Mouse (Mus musculus) heart, postnatal 0 days (tissue): ENCODE measurements around the gene Ccdc27. TPM values are rescaled to one million over a fixed set of nuclear protein-coding genes. Genes with fewer than 3 reads are reported as not detected.

Experiments
- ATAC-seq: fragments of 200-750 bp; cut with Nextera tagmentation; 2 replicates; pipeline ENCODE4 v1.8.0; 2017; ENCODE audit warnings: low read depth, moderate number of reproducible peaks, moderate library complexity; ENCODE audit not compliant: insufficient read depth
- DNase-seq: peaks from one replicate; pipeline ENCODE4 v3.0.0-alpha.2; 2016; ENCODE audit warnings: low spot score
- H3K27ac ChIP-seq: fragments of 300-500 bp; sonication (generic); 2 replicates; pipeline ENCODE4 v1.5.1; 2014; ENCODE audit warnings: low read depth, mild to moderate bottlenecking
- H3K27me3 ChIP-seq: fragments of 300-500 bp; sonication (generic); 2 replicates; pipeline ENCODE4 v1.6.1; 2014; ENCODE audit warnings: low read length, mixed read lengths; ENCODE audit not compliant: control insufficient read depth, insufficient read depth
- H3K36me3 ChIP-seq: fragments of 300-500 bp; sonication (generic); replicated peaks from 2 replicates; pipeline ENCODE4 v1.6.1; 2014; ENCODE audit warnings: low read length, mixed read lengths; ENCODE audit not compliant: control insufficient read depth, insufficient read depth
- H3K4me1 ChIP-seq: fragments of 300-500 bp; sonication (generic); 2 replicates; pipeline ENCODE4 v1.6.1; 2014; ENCODE audit warnings: antibody characterized with exemption; ENCODE audit not compliant: control insufficient read depth, insufficient read depth
- H3K4me2 ChIP-seq: fragments of 300-500 bp; sonication (generic); 2 replicates; pipeline ENCODE4 v1.6.1; 2014; ENCODE audit warnings: low read depth, mild to moderate bottlenecking, low read length, moderate library complexity
- H3K4me3 ChIP-seq: fragments of 300-500 bp; sonication (generic); 2 replicates; pipeline ENCODE4 v1.5.1; 2014; ENCODE audit warnings: low read depth, low read length
- H3K9ac ChIP-seq: fragments of 300-500 bp; sonication (generic); replicated peaks from 2 replicates; pipeline ENCODE4 v1.6.1; 2014; ENCODE audit warnings: low read depth, low read length, mixed read lengths
- H3K9me3 ChIP-seq: fragments of 300-500 bp; sonication (generic); replicated peaks from 2 replicates; pipeline ENCODE4 v1.6.1; 2016; ENCODE audit warnings: low read length; ENCODE audit not compliant: control insufficient read depth
- CTCF ChIP-seq: IDR thresholded peaks from 2 replicates; pipeline ENCODE4 v1.5.1; 2016; ENCODE audit warnings: antibody characterized with exemption, control low read depth, low read depth
- EP300 ChIP-seq: IDR thresholded peaks from 2 replicates; pipeline ENCODE4 v1.6.1; 2016; ENCODE audit warnings: antibody characterized with exemption, low read depth
- WGBS: fragments of 180-500 bp; shearing (Covaris S2); extraction: QIAGEN DNeasy Blood & Tissue Kit; methylation state at CpG from one replicate; pipeline ENCODE4 v1.1.7; 2014; 5-methylcytosine and 5-hydroxymethylcytosine counted together
- polyA plus RNA-seq: library from polyadenylated mRNA; unstranded; fragments of >200 nt; fragmentation: Nextera tagmentation; extraction: Ambion mirVana; gene quantifications from 2 replicates; pipeline ENCODE4 v1.2.1, GENCODE M21; 2015
- total RNA-seq: library from RNA; depleted of rRNA; stranded (reverse); fragments of >200 nt; gene quantifications from 2 replicates; pipeline ENCODE4 v1.2.3, GENCODE M21; 2014; ENCODE audit warnings: low replicate concordance

Gene Ccdc27
- total and polyA plus RNA-seq, 2 experiments from 2014 or later: not detected

DNA sequence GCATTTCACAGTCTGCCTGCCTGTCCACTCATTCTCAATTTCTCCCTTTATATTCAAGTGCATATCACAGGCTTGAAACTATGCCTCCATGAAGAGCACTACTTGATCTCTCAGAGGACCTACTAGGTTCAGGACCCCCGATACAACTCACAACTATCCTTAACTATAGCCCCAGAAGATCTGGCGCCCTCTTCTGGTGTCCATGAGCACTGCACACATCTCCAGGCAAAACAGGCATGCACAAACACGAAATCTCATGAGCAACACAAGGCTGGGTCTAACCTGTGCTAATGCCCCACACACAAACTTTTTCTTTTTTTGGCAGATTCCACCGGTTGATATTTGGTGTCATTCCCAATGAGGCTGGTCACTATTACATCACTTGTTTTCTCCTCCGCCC lies 3.4 kb upstream of the Ccdc27 start:
- no peak overlapping the region for H3K27ac ChIP-seq
- TF ChIP-seq EP300 (no peak), CTCF (no peak)
- no peaks in the 10 kb centered on the region for H3K36me3 ChIP-seq
- H3K9ac ChIP-seq: no peak overlapping the region
- no peak overlapping the region for H3K4me3 ChIP-seq
- WGBS: 67% methylated on average over 5 of the region's 5 CpGs
- H3K4me1 ChIP-seq: no peaks in the 10 kb centered on the region
- H3K9me3 ChIP-seq: no peaks in the 10 kb centered on the region
- H3K27me3 ChIP-seq: 0 out of 2 replicates have a peak, but pooled peaks cover 4% of the 10 kb centered on the region
- DNase-seq (no peak), ATAC-seq (no peak)
- H3K4me2 ChIP-seq: no peak overlapping the region

DNA sequence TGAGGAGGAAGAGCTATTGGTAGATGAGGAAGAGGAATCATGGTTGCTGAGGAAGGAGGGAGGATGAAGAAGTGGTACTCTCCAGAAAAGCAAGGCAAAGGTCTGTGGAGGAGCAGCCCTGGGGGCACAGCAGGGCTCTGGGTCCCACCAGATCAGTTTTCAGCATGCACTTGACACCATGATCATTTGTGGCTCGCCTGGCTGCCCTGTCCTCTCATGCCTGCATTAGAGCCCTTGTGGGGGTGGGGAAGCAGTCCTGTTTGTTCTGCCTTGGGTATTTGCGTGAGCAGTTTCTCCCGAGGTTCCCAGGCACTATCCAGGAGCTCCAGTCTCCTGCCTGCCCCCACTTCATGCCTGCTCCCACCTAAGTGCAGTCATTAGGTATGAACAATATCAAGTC lies 5.4 kb downstream of the Ccdc27 start:
- H3K4me2 ChIP-seq: no peak overlapping the region
- no peaks in the 10 kb centered on the region for H3K9me3 ChIP-seq
- H3K4me3 ChIP-seq: no peak overlapping the region
- ATAC-seq: no peak
- TF ChIP-seq CTCF: no peak
- no peak for TF ChIP-seq EP300
- no peak overlapping the region for H3K27ac ChIP-seq
- no peaks in the 10 kb centered on the region for H3K4me1 ChIP-seq
- DNase-seq: no peak
- no peaks in the 10 kb centered on the region for H3K36me3 ChIP-seq
- H3K27me3 ChIP-seq: no peaks in the 10 kb centered on the region
- H3K9ac ChIP-seq: no peak overlapping the region
- WGBS: 26% methylated on average over 3 of the region's 3 CpGs

DNA sequence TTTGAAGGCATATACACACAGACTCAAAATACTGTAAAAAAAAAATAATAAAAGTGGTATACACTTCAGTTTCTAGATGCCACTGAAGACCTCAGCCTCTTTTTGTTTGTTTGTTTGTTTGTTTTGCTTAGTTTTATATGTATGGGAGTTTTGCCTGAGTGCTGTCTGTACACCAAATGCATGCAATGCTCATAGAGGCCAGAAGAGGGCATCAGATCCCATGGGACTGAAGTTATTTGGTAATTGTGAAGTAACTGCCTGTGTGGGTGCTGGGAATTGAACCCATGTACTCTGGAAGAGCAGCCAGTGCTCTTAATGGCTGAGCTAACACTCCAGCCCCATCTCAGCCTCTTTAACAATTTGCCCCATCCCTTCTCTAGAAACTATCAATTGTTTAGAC lies 13.8 kb downstream of the Ccdc27 start:
- Histone ChIP-seq H3K9me3 (no peaks in the 10 kb centered on the region), H3K27me3 (0 out of 2 replicates have a peak, but pooled peaks cover 9% of the 10 kb centered on the region), H3K9ac (no peak overlapping the region), H3K27ac (no peak overlapping the region), H3K4me1 (peaks cover 5% of the 10 kb centered on the region), H3K36me3 (no peaks in the 10 kb centered on the region), H3K4me2 (no peak overlapping the region), H3K4me3 (no peak overlapping the region)
- peak; percentile 35; the same call in 1 of the 2 replicates for TF ChIP-seq CTCF
- TF ChIP-seq EP300: no peak
- no peak for DNase-seq
- ATAC-seq: no peak

DNA sequence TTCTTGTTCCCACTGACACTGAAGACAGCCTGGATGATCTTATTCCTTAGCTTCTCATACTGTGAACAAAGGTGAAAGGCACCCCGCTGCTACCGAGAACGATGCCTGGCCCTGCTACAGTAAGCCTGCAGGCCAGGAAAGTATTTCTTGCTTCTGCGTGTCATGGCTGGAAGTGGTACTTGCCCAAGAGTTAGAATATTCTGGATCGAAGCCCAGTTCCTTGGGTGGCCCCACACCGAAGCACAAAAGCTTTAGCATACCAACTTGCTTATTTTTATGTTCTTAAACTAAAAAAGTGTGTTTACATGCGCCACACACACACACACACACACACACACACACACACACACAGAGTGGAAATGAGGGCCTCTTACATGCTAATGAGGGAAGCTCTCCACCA lies 14.4 kb downstream of the Ccdc27 start:
- WGBS: 70% methylated on average over 7 of the region's 7 CpGs
- no peak overlapping the region for H3K4me3 ChIP-seq
- TF ChIP-seq CTCF: no peak
- no peak for TF ChIP-seq EP300
- no peak overlapping the region for H3K27ac ChIP-seq
- H3K9me3 ChIP-seq: no peaks in the 10 kb centered on the region
- H3K36me3 ChIP-seq: no peaks in the 10 kb centered on the region
- DNase-seq (no peak), ATAC-seq (no peak)
- H3K4me2 ChIP-seq: no peak overlapping the region
- 0 out of 2 replicates have a peak, but pooled peaks cover 9% of the 10 kb centered on the region for H3K27me3 ChIP-seq
- peaks cover 10% of the 10 kb centered on the region for H3K4me1 ChIP-seq
- H3K9ac ChIP-seq: no peak overlapping the region

DNA sequence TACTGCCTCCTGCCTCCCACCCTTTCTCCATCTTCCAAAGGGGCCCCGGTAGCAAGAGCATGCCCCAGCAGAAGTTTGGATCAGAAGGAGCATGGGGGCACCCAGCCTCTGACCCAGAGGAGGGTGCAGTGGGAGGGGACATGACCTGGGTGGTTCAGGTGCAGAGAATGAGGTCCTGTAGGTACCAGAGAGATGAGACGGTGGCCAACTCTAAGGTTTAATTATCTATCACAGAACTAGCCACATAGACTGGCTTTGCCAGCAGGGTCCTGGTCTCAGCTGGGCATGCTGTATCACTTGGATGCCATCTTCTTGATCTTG lies 16.1 kb downstream of the Ccdc27 start:
- WGBS: 23% methylated on average over 2 of the region's 2 CpGs
- Histone ChIP-seq H3K27me3 (0 out of 2 replicates have a peak, but pooled peaks cover 9% of the 10 kb centered on the region), H3K36me3 (peaks cover 5% of the 10 kb centered on the region), H3K9me3 (no peaks in the 10 kb centered on the region), H3K27ac (no peak overlapping the region), H3K4me1 (peaks cover 10% of the 10 kb centered on the region), H3K4me2 (peak overlapping the region; percentile 78), H3K9ac (0 out of 2 replicates have a peak overlapping the region, but pooled peaks have one; percentile 58), H3K4me3 (peak overlapping the region; percentile 53)
- TF ChIP-seq EP300: no peak
- TF ChIP-seq CTCF: no peak
- DNase-seq (no peak), ATAC-seq (no peak)

DNA sequence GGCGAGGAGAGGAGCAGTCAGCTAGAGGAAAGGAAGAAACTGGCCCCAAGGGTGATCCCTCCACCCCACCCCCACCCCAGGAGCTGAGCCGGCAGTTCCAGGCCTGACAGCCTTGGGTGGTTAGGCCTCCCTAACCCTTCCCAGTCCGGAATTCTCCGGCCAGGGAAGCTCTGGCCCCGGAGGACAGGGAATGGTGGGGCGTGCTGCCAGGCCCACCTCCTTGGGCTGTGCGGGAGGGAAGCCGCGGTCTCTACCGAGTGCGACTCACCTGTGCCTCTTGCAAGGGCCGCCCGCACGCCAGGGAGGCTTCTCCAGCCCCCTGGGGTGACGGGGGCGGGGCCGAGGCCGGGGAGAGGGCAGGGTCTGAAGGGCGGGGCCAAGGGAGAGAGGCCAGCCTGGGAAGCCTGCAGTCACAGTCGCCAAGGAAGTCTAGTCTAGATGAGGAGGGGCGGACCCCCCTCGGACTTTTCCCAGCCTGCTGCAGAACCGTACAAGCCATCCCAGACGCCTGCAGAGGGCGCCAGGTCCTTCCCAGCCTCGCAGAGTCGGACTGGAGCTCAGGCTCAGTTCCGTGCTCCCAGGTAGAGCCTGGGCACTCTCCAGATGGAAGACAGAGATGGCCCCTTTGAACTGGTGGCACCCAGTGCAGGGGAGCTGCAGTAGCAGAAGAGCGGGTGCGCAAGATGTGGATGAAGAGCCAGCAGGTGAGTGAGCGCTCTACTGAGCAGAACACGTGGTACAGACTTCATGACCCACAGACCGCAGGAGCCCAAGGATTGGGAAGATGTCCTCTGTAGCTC lies 16.6 kb downstream of the Ccdc27 start, which contains the start of gene Smim1:
Smim1 (minus strand) TSS at position 590 of the 800 bp plus-strand sequence.
- 4% methylated on average over 30 of the region's 33 CpGs for WGBS
- peak; percentile 43 for ATAC-seq

More for the DNA sequence above, 16.6 kb downstream of the Ccdc27 start, which contains the start of gene Smim1:
- H3K27ac ChIP-seq: peak within 1 kb of the TSS; percentile 32
- H3K9ac ChIP-seq: peak within 1 kb of the TSS; percentile 58; the same call in 1 of the 2 replicates
- peaks cover 10% of the 10 kb centered on the region for H3K4me1 ChIP-seq
- DNase-seq: peak; percentile 57
- no peaks in the 10 kb centered on the region for H3K9me3 ChIP-seq
- TF ChIP-seq CTCF: peak; percentile 48
- no peak for TF ChIP-seq EP300
- peak within 1 kb of the TSS; percentile 78 for H3K4me2 ChIP-seq
- H3K4me3 ChIP-seq: peak within 1 kb of the TSS; percentile 53
- H3K36me3 ChIP-seq: peaks cover 10% of the 10 kb centered on the region
- H3K27me3 ChIP-seq: 0 out of 2 replicates have a peak, but pooled peaks cover 9% of the 10 kb centered on the region
